Mouse (Mus musculus) midbrain, postnatal 0 days (tissue): ENCODE data around the gene Crcp. TPM values are rescaled to one million over a fixed set of nuclear protein-coding genes. Genes with fewer than 3 reads are reported as not detected.

Experiments used
- ATAC-seq: fragments of 200-750 bp; cut with Nextera tagmentation; 2 replicates; pipeline ENCODE4 v1.8.0; 2017; ENCODE audit warnings: moderate number of reproducible peaks, mild to moderate bottlenecking, moderate TSS enrichment, moderate library complexity; ENCODE audit not compliant: low FRiP score
- DNase-seq: peaks from one replicate; pipeline ENCODE4 v3.0.0-alpha.2; 2015; ENCODE audit warnings: low spot score
- H3K27ac ChIP-seq: fragments of 300-500 bp; sonication (generic); 2 replicates; pipeline ENCODE4 v1.5.1; 2014; ENCODE audit warnings: low read depth, mild to moderate bottlenecking, low read length, mixed read lengths
- H3K27me3 ChIP-seq: fragments of 300-500 bp; sonication (generic); 2 replicates; pipeline ENCODE4 v1.6.1; 2014; ENCODE audit warnings: low read length, control low read depth, mixed read lengths; ENCODE audit not compliant: insufficient read depth
- H3K36me3 ChIP-seq: fragments of 300-500 bp; sonication (generic); 2 replicates; pipeline ENCODE4 v1.6.1; 2014; ENCODE audit warnings: low read length, control low read depth, mixed read lengths; ENCODE audit not compliant: insufficient read depth
- H3K4me1 ChIP-seq: fragments of 300-500 bp; sonication (generic); 2 replicates; pipeline ENCODE4 v1.6.1; 2014; ENCODE audit warnings: mild to moderate bottlenecking, control low read depth, antibody characterized with exemption, low read length, mixed read lengths; ENCODE audit not compliant: insufficient read depth
- H3K4me2 ChIP-seq: fragments of 300-500 bp; sonication (generic); 2 replicates; pipeline ENCODE4 v1.6.1; 2014; ENCODE audit warnings: low read depth, mild to moderate bottlenecking, low read length, mixed read lengths; ENCODE audit not compliant: poor library complexity, severe bottlenecking
- H3K4me3 ChIP-seq: fragments of 300-500 bp; sonication (generic); 2 replicates; pipeline ENCODE4 v1.5.1; 2014; ENCODE audit warnings: low read depth, mild to moderate bottlenecking, low read length, moderate library complexity
- H3K9ac ChIP-seq: fragments of 300-500 bp; sonication (generic); replicated peaks from 2 replicates; pipeline ENCODE4 v1.6.1; 2014; ENCODE audit warnings: mild to moderate bottlenecking, low read length, moderate library complexity, mixed read lengths; ENCODE audit not compliant: poor library complexity, severe bottlenecking
- H3K9me3 ChIP-seq: fragments of 300-500 bp; sonication (generic); 2 replicates; pipeline ENCODE4 v1.6.1; 2016; ENCODE audit warnings: low read length, control low read depth
- CTCF ChIP-seq: IDR thresholded peaks from 2 replicates; pipeline ENCODE4 v1.5.1; 2016; ENCODE audit warnings: antibody characterized with exemption, mild to moderate bottlenecking
- WGBS: fragments of 180-500 bp; shearing (Covaris S2); extraction: QIAGEN DNeasy Blood & Tissue Kit; methylation state at CpG from one replicate; pipeline ENCODE4 v1.1.7; 2014; 5-methylcytosine and 5-hydroxymethylcytosine counted together
- polyA plus RNA-seq: library from polyadenylated mRNA; unstranded; fragments of >200 nt; fragmentation: Nextera tagmentation; extraction: Ambion mirVana; gene quantifications from 2 replicates; pipeline ENCODE4 v1.2.1, GENCODE M21; 2015
- total RNA-seq: library from RNA; depleted of rRNA; stranded (reverse); fragments of >200 nt; gene quantifications from 2 replicates; pipeline ENCODE4 v1.2.3, GENCODE M21; 2014

The Crcp gene
- total and polyA plus RNA-seq, 2 experiments from 2014 or later: 63.3 to 86.8 TPM

DNA sequence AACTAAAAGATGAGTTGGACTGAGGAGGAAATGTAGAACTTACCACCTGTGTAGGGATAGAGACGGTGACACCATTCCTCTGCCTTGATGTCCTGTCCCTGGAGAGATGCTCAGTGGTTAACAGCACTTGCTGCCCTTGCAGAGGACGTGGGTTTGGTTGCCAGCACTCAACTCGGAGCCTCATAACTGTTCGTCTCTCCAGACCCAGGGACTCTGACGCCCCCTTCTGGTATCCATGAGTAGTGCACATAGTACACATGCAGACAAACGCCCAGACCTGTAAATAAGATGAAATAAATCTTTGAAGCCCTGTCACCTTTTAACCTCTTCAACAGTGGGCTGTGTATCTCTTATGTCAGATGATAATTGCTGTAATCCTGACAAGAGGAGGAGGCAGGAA is 17.9 kb downstream of the Crcp start:
- Histone ChIP-seq H3K4me1 (no peaks in the 10 kb centered on the region), H3K9me3 (no peaks in the 10 kb centered on the region), H3K9ac (no peak overlapping the region), H3K36me3 (peaks cover 45% of the 10 kb centered on the region), H3K4me2 (no peak overlapping the region), H3K27ac (no peak overlapping the region), H3K27me3 (no peaks in the 10 kb centered on the region), H3K4me3 (no peak overlapping the region)
- DNase-seq: no peak
- peak; percentile 49 for TF ChIP-seq CTCF
- WGBS: 82% methylated on average over 6 of the region's 6 CpGs
- ATAC-seq: no peak

DNA sequence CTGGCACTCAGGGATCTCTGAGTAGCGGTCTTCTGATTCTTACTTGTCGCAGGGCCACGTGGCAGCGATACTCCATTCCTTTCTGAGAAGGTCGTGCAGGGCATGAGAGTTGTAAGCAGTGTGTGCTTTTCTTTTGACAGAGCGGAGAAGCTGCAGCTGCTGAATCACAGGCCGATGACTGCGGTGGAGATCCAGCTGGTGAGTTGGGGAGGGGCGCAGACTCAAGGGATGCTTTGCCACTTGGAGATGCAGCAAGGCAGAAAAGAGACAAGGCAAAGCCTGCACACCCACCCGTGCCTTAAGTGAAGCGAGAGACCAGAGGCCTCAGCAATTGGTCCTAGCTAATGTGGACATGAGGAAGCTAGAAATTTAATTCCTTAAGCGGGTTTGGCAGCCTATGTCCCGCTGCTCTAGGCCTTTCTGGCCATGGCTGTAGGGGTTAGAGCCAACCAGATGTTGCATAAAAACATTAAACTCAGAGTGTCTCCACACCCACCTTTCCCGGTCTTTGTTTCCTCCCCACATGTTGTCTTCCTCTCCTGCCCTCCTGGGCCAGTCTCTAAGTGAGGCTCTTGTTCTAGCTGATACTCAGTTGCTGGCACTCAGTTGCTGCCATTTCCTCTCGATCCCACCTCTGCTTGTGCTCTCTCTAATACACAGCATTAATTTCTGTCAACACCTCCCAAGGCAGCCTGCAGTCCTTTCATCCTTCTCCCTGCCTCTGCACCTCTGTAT is 19.9 kb downstream of the Crcp start:
- H3K4me2 ChIP-seq: no peak overlapping the region
- no peaks in the 10 kb centered on the region for H3K9me3 ChIP-seq
- ATAC-seq (no peak), DNase-seq (peak; percentile 15)
- TF ChIP-seq CTCF: no peak
- H3K36me3 ChIP-seq: peaks cover 38% of the 10 kb centered on the region
- no peak overlapping the region for H3K27ac ChIP-seq
- H3K9ac ChIP-seq: no peak overlapping the region
- no peak overlapping the region for H3K4me3 ChIP-seq
- WGBS: 76% methylated on average over 15 of the region's 15 CpGs
- H3K27me3 ChIP-seq: no peaks in the 10 kb centered on the region
- no peaks in the 10 kb centered on the region for H3K4me1 ChIP-seq

DNA sequence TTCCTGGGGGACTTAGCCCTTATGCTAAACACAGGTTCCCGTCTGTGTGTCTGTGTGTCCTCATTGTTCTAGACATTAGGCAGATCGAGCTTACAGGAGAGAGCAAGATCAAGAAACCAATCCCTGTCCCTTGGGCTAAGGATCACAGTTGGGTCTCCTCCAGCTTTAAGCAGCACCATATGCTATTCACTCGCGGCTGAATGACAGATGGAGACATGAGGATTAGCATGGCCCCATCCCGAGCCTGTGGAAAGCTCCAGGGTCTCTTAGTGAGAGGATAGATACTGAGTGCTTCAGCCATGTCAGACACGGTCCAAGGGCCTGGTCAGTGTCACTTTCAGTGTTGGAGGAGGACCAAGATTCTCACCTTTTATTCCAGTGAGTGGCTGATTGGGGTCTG is 21.3 kb downstream of the Crcp start:
- Histone ChIP-seq H3K27ac (no peak overlapping the region), H3K36me3 (peaks cover 37% of the 10 kb centered on the region), H3K9ac (no peak overlapping the region), H3K4me1 (no peaks in the 10 kb centered on the region), H3K4me2 (no peak overlapping the region), H3K9me3 (no peaks in the 10 kb centered on the region), H3K4me3 (no peak overlapping the region), H3K27me3 (no peaks in the 10 kb centered on the region)
- ATAC-seq (no peak), DNase-seq (peak; percentile 57)
- no peak for TF ChIP-seq CTCF
- 27% methylated on average over 6 of the region's 6 CpGs for WGBS

DNA sequence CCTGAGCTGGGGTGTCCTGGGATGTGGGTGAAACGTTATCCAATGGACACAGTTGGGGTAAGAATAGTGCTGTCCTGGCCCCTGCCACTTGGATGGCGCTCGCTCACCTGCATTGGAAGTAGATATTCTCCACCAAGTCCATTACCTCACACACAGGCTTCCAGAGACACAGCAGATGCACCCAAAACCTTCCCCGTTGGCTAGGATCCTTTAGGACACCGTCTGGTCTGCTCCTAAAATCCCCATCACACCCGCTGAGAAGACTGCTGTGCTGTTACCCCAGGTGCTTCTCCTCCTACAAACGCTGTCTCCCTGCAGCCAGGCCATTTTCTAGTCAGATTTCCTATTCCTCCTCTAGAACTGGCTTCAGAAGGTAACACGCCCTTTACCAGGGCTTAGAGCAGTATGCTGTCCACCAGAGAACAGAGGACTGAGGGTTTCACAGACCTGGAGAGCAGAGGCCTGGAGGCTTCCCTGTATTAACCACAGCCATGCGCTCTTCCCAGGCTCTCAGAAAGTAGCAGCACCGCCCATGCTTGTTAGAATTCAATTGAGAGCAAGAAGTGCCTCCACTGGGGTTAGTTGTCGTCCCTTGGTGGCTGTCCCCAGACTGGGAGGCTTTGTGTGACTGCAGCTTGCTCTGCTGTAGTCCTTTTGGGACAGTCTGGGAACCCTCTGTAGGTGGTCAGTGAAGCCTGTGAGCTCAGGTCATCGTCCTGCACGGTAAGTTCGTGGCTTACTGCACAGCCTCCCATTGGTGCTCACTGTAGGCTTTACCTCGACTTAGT is 22.2 kb downstream of the Crcp start:
- 85% methylated on average over 15 of the region's 15 CpGs for WGBS
- H3K36me3 ChIP-seq: peaks cover 29% of the 10 kb centered on the region
- H3K4me2 ChIP-seq: no peak overlapping the region
- no peaks in the 10 kb centered on the region for H3K27me3 ChIP-seq
- ATAC-seq (no peak), DNase-seq (no peak)
- no peaks in the 10 kb centered on the region for H3K4me1 ChIP-seq
- no peak overlapping the region for H3K9ac ChIP-seq
- H3K27ac ChIP-seq: no peak overlapping the region
- H3K4me3 ChIP-seq: no peak overlapping the region
- no peak for TF ChIP-seq CTCF
- no peaks in the 10 kb centered on the region for H3K9me3 ChIP-seq

DNA sequence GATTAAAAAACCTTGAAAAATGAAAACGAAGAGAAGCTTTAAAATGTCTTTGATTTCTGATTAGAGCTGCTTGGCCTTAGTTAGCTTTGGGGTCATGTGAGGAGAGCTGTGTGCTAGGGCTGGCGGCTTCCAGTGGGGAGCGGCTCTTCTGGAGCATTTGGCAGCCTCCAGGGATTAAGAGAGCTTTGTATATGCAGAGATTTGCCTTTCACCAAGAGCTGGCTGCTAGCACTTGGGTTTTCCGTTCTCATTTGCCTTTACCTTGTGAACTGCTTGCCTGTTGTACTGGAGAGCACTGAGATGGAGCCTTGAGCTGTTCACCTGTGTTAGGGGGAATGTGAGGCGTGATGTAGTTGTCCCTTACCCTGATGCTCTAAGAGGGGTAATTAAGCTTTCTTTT is 23.4 kb downstream of the Crcp start:
- Histone ChIP-seq H3K27ac (0 out of 2 replicates have a peak overlapping the region, but pooled peaks have one; percentile 6), H3K9ac (0 out of 2 replicates have a peak overlapping the region, but pooled peaks have one; percentile 24), H3K4me2 (no peak overlapping the region), H3K4me1 (no peaks in the 10 kb centered on the region), H3K4me3 (no peak overlapping the region), H3K27me3 (no peaks in the 10 kb centered on the region), H3K9me3 (no peaks in the 10 kb centered on the region), H3K36me3 (peaks cover 26% of the 10 kb centered on the region)
- WGBS: 48% methylated on average over 5 of the region's 5 CpGs
- no peak for ATAC-seq
- DNase-seq: no peak
- TF ChIP-seq CTCF: no peak

DNA sequence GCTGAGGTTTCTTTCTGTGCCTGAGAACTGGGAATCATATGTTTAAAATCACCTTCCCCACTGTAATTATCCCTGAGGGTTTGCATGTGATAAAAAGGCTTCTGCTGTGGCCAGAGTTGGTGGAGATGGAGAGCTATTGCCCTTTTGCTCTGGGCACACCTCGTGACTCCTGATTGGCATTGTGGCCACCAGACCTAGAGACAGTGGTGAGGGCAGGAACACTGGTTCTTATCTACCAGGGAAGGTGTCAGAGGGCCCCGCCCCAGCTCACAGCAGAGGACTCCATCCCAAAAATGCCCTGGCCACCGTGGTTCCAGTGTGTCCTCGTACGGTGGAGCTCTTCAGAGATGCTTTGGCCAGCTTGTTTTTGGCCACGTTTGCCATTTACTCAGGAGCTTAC is 23.9 kb downstream of the Crcp start:
- H3K27me3 ChIP-seq: no peaks in the 10 kb centered on the region
- 92% methylated on average over 6 of the region's 6 CpGs for WGBS
- H3K4me2 ChIP-seq: no peak overlapping the region
- peaks cover 26% of the 10 kb centered on the region for H3K36me3 ChIP-seq
- no peak overlapping the region for H3K4me3 ChIP-seq
- 0 out of 2 replicates have a peak overlapping the region, but pooled peaks have one; percentile 6 for H3K27ac ChIP-seq
- H3K4me1 ChIP-seq: no peaks in the 10 kb centered on the region
- ATAC-seq (no peak), DNase-seq (no peak)
- 0 out of 2 replicates have a peak overlapping the region, but pooled peaks have one; percentile 24 for H3K9ac ChIP-seq
- H3K9me3 ChIP-seq: no peaks in the 10 kb centered on the region
- no peak for TF ChIP-seq CTCF
